Mouse (Mus musculus): ENCODE data around the gene Tcea2. TPM values are rescaled to one million over a fixed set of nuclear protein-coding genes. Genes with fewer than 3 reads are reported as not detected.

The Tcea2 gene
- polyA plus RNA-seq, 1 experiment: 4.4 TPM

DNA sequence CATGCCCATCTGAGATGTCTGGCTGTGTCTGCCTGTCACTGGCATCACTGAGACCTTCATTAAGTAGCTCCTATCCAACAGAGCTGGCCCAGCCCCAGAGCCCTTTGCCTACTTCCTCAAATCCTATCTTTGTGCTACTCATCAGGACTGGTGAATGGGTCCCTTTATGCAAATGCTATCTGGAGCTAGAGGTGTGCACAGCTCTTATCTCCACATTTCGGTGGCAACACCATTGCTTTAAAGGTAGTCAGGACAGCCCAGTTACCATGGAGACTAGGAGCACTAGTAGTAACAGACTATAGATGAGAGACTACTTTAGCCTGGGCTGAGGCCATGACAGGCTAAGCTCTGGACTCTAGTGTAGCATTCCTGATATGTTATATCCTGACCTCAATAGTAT, 4.6 kb downstream of the Tcea2 start:
- H3K4me1 ChIP-seq (ENCODE audit: control insufficient read depth, insufficient read depth, low read length): peaks cover 8% of the 10 kb centered on the region; the same call in 1 of the 2 replicates
- TF ChIP-seq CTCF (IDR thresholded peaks at IDR 0.05; ENCODE audit: low read depth, low read length) (no peak), POLR2A (IDR thresholded peaks at IDR 0.05; ENCODE audit: borderline replicate concordance, low read depth, low read length) (no peak)

DNA sequence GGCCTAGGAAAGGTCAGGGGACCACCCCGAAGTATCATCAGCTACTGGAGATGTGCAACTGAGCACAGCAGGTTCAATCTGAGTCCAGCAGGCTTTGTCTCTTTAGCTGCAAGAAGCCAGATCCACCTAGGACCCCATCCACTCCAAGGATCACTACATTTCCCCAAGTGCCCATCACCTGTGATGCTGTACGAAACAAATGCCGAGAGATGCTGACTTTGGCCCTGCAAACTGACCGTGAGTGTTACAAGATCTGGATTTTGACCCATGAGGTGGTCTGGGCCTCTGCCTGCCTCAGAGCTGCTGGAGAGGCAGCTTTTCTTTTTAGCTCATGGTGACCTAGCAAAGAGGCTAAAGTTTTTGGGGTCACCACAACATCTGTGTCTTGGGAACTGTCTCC, 5.6 kb downstream of the Tcea2 start:
- no peak overlapping the region for H3K27ac ChIP-seq (ENCODE audit: insufficient read depth, low read depth, low read length)
- TF ChIP-seq POLR2A (IDR thresholded peaks at IDR 0.05; ENCODE audit: borderline replicate concordance, low read depth, low read length) (no peak), CTCF (IDR thresholded peaks at IDR 0.05; ENCODE audit: low read depth, low read length) (no peak)
- no peak overlapping the region for H3K4me3 ChIP-seq (ENCODE audit: insufficient read depth, low read length)
- H3K4me1 ChIP-seq (ENCODE audit: control insufficient read depth, insufficient read depth, low read length): peaks cover 18% of the 10 kb centered on the region

More for the DNA sequence above, 4.6 kb downstream of the Tcea2 start:
- Histone ChIP-seq H3K27ac (ENCODE audit: insufficient read depth, low read depth, low read length) (no peak overlapping the region), H3K4me3 (ENCODE audit: insufficient read depth, low read length) (no peak overlapping the region)

DNA sequence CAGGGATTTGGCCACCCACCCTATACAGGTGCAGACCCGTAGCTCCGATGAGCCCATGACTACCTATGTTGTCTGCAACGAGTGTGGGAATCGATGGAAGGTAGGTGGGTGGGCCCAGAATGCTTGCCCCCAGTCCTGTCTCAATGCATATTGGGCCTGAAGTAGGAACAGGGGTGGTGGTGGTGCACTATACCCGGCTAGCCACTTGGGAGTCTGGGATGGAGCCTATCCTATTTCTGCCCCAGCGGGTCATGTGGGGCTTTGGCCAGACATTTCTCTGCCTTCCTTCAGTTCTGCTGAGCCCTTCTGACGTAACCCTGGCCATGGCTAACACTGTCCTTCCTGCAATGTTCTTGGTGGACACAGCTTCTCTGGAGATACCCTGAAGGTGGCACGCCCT, 7.5 kb downstream of the Tcea2 start:
- Histone ChIP-seq H3K4me1 (ENCODE audit: control insufficient read depth, insufficient read depth, low read length) (peaks cover 32% of the 10 kb centered on the region), H3K27ac (ENCODE audit: insufficient read depth, low read depth, low read length) (no peak overlapping the region), H3K4me3 (ENCODE audit: insufficient read depth, low read length) (no peak overlapping the region)
- TF ChIP-seq POLR2A (IDR thresholded peaks at IDR 0.05; ENCODE audit: borderline replicate concordance, low read depth, low read length) (no peak), CTCF (IDR thresholded peaks at IDR 0.05; ENCODE audit: low read depth, low read length) (no peak)

DNA sequence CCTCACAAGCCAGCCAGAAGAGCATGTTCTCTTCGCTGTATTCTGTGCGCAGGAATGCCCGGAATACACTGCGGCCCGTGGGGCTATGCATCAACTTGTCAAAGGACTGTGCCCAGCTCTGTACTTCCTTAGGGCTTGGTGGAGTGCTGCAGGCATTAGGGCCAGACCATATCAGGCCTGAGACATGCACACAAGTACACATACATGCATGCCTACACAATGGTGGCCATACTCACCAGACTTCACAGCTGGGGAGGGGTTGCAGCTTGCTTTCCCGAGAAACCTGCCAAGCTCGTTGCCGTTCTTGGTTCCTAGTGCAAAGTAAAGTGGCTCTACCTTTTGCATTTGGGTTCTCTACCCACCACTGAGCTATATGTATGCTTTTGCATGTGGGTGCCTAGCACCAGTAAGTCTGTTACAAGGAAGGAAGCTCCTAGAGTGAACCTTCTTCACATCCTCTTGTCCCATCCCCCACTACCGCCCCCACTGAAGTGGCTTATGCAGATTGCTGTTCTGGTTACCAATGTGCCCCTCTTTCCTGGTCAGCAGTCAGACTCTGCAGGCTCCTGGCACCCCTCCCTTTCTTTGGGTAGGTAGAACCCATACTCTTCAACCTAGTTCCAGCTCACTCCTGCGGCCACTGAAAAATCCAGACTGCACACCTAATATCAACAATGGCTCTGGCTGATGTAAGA, 9.5 kb downstream of the Tcea2 start:
- H3K4me3 ChIP-seq (ENCODE audit: insufficient read depth, low read length): no peak overlapping the region
- H3K4me1 ChIP-seq (ENCODE audit: control insufficient read depth, insufficient read depth, low read length): peaks cover 35% of the 10 kb centered on the region
- TF ChIP-seq POLR2A (IDR thresholded peaks at IDR 0.05; ENCODE audit: borderline replicate concordance, low read depth, low read length): no peak
- no peak for TF ChIP-seq CTCF (IDR thresholded peaks at IDR 0.05; ENCODE audit: low read depth, low read length)
- H3K27ac ChIP-seq (ENCODE audit: insufficient read depth, low read depth, low read length): no peak overlapping the region

DNA sequence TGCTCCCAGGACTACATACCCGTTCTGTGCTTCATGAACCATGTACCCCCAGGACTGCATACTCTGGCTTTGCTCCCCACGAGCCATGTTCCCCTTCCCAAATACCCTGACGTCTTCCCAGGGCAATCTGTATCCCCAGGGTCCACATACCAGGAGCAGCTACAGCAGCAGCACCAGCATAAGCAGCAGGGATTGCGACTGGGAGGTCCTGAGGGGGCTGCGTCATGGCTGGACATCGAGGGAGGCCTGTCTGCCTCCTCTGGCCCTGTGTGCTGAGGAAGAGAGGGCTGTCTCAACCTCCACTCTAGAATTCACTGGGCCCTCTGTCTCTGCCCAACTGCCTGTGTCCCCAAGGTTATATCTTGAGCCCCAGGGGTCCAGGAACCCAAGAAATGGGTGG, 11.0 kb downstream of the Tcea2 start:
- peak overlapping the region; percentile 86 for H3K4me3 ChIP-seq (ENCODE audit: insufficient read depth, low read length)
- peak overlapping the region; percentile 48; the same call in 1 of the 2 replicates for H3K27ac ChIP-seq (ENCODE audit: insufficient read depth, low read depth, low read length)
- peaks cover 32% of the 10 kb centered on the region for H3K4me1 ChIP-seq (ENCODE audit: control insufficient read depth, insufficient read depth, low read length)
- no peak for TF ChIP-seq POLR2A (IDR thresholded peaks at IDR 0.05; ENCODE audit: borderline replicate concordance, low read depth, low read length)
- TF ChIP-seq CTCF (IDR thresholded peaks at IDR 0.05; ENCODE audit: low read depth, low read length): no peak

DNA sequence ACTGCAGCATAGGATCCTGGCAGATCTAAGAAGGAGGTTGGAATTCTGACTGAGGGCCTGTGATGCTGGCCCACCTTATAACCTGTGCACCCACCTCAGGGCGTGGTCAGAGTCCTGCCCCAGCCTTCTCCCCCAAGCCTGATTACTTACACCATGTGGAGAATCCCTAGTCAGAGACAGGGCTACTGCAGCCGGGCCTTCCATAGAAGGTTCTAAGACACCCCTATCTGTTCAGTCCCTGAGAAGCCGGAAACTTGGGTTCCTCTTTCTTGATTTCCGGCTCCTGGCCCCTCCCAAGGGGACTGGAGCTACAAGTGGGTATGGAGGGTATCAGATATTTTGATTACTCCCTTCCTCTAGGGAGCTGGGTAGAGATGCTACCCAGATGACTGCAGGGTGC, 11.5 kb downstream of the Tcea2 start:
- peak overlapping the region; percentile 48 for H3K27ac ChIP-seq (ENCODE audit: insufficient read depth, low read depth, low read length)
- peaks cover 32% of the 10 kb centered on the region for H3K4me1 ChIP-seq (ENCODE audit: control insufficient read depth, insufficient read depth, low read length)
- TF ChIP-seq POLR2A (IDR thresholded peaks at IDR 0.05; ENCODE audit: borderline replicate concordance, low read depth, low read length) (no peak), CTCF (IDR thresholded peaks at IDR 0.05; ENCODE audit: low read depth, low read length) (no peak)
- H3K4me3 ChIP-seq (ENCODE audit: insufficient read depth, low read length): peak overlapping the region; percentile 86

DNA sequence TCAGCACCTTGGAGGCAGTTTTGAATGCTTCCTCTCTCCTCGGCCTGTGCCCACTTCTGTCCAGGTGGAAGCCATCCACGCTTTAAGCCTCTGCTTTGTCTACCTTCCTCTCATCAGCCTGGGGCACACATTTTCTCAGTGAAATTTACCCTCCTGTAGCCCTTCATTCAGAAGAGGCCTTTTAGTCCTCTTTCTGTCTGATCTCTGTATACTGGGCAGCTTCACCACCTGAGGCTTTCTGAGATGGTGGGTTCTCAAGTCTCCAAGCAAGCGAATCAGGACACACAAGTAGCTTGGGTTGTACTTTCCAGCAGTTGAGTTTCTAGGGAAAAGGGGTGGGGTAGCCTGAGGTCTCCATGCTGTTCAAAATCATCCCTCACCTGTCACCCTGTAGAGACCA, 12.2 kb downstream of the Tcea2 start:
- Histone ChIP-seq H3K27ac (ENCODE audit: insufficient read depth, low read depth, low read length) (peak overlapping the region; percentile 96; the same call in 1 of the 2 replicates), H3K4me1 (ENCODE audit: control insufficient read depth, insufficient read depth, low read length) (peaks cover 32% of the 10 kb centered on the region), H3K4me3 (ENCODE audit: insufficient read depth, low read length) (peak overlapping the region; percentile 86)
- TF ChIP-seq CTCF (IDR thresholded peaks at IDR 0.05; ENCODE audit: low read depth, low read length) (no peak), POLR2A (IDR thresholded peaks at IDR 0.05; ENCODE audit: borderline replicate concordance, low read depth, low read length) (no peak)

DNA sequence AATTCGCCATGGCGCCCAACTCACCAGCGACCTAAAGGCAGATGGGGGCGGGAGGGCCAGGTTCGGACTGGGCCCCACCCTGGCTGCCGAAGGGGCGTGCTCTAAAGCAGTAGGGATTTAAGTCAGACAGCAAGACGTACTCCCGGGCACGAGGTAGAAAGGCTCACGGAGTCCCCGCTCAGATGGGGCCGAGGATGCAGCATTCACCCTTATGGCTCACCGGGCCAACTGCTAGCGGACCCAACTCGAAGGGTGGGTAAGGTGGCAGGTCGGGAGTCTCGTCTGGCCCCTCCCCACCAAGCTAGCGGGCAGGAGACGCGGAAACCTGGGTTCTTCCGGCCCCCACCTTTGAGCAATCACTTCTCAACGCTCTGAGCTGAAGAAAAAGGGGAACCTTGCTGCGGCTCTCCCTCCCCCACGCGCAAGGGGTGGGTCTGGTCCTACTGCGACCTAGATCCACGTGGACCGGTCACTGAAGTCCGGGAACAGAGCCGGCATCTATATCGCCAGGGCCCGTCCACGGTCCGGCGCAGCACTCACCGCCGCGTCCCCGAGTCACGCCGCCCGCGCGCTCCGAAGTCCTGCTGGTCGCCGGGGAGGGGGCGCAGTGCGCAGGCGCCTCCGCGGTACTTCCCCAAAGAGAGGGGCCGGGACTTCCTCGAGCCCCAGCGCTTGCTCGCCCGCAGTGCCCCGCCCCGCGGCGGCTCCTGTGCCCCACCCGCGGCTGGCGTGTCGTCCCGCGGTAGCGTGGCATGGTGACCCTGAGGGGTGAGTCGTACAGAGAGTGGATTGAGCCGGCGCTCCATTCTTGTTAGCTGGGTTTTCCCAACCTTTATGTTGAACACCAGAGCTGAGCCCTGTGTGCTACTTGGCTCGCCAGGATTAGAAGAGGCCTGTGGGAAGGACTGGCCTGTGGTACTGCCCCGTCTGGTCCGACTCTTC, 13.5 kb downstream of the Tcea2 start, which contains the start of gene Rgs19:
TSS of gene Rgs19 (minus strand) at position 639 of the 942 bp plus-strand sequence.
- H3K27ac ChIP-seq (ENCODE audit: insufficient read depth, low read depth, low read length): peak within 1 kb of the TSS; percentile 96
- TF ChIP-seq CTCF (IDR thresholded peaks at IDR 0.05; ENCODE audit: low read depth, low read length): no peak
- TF ChIP-seq POLR2A (IDR thresholded peaks at IDR 0.05; ENCODE audit: borderline replicate concordance, low read depth, low read length): no peak
- peaks cover 32% of the 10 kb centered on the region for H3K4me1 ChIP-seq (ENCODE audit: control insufficient read depth, insufficient read depth, low read length)
- peak within 1 kb of the TSS; percentile 86 for H3K4me3 ChIP-seq (ENCODE audit: insufficient read depth, low read length)

DNA sequence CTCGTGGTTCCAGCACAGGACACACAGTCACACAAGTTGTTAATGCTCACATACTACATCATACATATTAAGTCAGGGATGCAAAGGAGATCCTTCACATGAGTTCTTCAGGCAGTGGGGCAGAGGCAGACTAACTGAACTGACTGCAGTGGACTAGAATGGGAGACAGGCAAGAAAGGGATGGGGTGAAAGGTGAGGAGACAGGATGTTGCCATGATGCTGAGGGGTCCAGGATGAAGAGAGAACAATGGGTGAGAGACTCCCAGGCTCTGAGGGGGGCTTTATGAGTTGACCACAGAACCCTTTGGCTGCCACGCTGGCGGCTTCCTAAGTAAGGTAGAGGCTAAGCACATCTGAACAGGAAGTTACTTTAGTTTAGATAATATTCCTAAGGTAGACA, 14.5 kb downstream of the Tcea2 start:
- peak overlapping the region; percentile 86 for H3K4me3 ChIP-seq (ENCODE audit: insufficient read depth, low read length)
- H3K4me1 ChIP-seq (ENCODE audit: control insufficient read depth, insufficient read depth, low read length): peaks cover 31% of the 10 kb centered on the region
- H3K27ac ChIP-seq (ENCODE audit: insufficient read depth, low read depth, low read length): no peak overlapping the region
- TF ChIP-seq CTCF (IDR thresholded peaks at IDR 0.05; ENCODE audit: low read depth, low read length) (no peak), POLR2A (IDR thresholded peaks at IDR 0.05; ENCODE audit: borderline replicate concordance, low read depth, low read length) (no peak)

Measured in bone marrow macrophage, adult 2 months (primary cell).